Mouse (Mus musculus) liver, postnatal 0 days (tissue): ENCODE data around the gene Gm28047.

Source experiments
- CTCF ChIP-seq: sonication (generic); IDR thresholded peaks from 2 replicates; pipeline ENCODE4 v1.5.1; 2016; ENCODE audit warnings: antibody characterized with exemption, low read depth
- EP300 ChIP-seq: IDR thresholded peaks from 2 replicates; pipeline ENCODE4 v1.6.1; 2016; ENCODE audit warnings: antibody characterized with exemption, low read depth, mild to moderate bottlenecking

DNA sequence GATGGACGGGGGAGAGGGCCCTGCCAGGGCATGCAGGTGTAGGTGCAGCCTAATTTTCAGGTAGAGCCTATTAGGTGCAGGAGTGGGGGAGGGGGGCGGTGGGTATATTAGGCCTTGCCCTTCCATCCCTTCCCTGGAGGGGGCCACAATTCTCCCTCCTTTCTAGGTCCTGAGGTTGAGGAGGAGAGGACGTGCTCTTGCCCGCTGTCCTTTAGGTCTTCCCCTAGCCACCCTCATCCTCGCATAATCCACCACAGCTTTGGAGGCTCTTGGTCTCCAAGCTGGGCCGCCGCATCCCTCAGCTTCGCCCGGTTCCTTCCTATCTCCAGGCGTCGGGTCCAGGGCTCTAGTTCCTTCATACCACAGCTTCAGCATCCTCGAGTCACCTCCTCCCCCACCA is 108.6 kb downstream of the Gm28047 start:
- TF ChIP-seq CTCF (no peak), EP300 (no peak)
